Mouse (Mus musculus) left cerebral cortex, adult 2 months (tissue): ENCODE measurements around the gene Nefh. TPM values are rescaled to one million over a fixed set of nuclear protein-coding genes. Genes with fewer than 3 reads are reported as not detected.

Experiments used
- DNase-seq, 2 experiments: peaks; one replicate each; pipeline ENCODE4 v3.0.0; 2021 to 2022; ENCODE audit warnings: low spot score in 2 of 2, mixed read lengths in 1 of 2; ENCODE audit errors: extremely low spot score in 1 of 2
- H3K27ac ChIP-seq: fragments of 200-600 bp; 2 replicates; pipeline ENCODE4 v1.8.1; 2022
- H3K4me3 ChIP-seq: fragments of 200-600 bp; 2 replicates; pipeline ENCODE4 v1.8.1; 2022
- CTCF ChIP-seq: fragments of 200-600 bp; IDR thresholded peaks from 2 replicates; pipeline ENCODE4 v1.8.1; 2022; ENCODE audit warnings: antibody characterized with exemption, mild to moderate bottlenecking, moderate library complexity
- intact Hi-C: fragments of 180-260 bp; cut with DNase I; formaldehyde crosslinking; loops from one replicate; pipeline ENCODE4 v1.15.1; 2025
- total RNA-seq, 2 experiments: library from RNA; stranded (reverse); gene quantifications; 2 replicates each; pipeline ENCODE4 v1.2.3; 2021

Gene Nefh
- total RNA-seq, 2 experiments from 2014 or later, result 47.9 to 54.5 TPM

DNA sequence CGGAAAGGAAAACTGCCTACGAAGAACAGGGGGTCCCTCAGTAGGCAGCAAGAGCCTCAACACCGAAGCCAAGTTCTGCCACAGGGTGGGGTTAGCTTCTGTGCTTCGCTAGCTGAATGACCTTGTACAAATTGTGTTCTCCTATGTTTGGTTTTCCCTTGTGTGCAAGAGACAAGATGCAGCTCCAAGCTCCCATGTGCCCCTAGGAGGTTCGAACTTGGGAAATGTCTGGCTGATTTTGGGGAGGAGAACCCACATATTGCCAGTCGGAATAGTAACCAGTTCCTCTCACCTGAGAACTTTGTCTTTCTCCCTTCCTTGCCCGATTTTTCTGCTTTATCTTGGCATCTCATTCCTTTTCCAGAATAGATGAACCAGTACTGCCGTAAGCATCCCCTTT, 928 bp upstream of the Nefh start:
- no peak for DNase-seq

DNA sequence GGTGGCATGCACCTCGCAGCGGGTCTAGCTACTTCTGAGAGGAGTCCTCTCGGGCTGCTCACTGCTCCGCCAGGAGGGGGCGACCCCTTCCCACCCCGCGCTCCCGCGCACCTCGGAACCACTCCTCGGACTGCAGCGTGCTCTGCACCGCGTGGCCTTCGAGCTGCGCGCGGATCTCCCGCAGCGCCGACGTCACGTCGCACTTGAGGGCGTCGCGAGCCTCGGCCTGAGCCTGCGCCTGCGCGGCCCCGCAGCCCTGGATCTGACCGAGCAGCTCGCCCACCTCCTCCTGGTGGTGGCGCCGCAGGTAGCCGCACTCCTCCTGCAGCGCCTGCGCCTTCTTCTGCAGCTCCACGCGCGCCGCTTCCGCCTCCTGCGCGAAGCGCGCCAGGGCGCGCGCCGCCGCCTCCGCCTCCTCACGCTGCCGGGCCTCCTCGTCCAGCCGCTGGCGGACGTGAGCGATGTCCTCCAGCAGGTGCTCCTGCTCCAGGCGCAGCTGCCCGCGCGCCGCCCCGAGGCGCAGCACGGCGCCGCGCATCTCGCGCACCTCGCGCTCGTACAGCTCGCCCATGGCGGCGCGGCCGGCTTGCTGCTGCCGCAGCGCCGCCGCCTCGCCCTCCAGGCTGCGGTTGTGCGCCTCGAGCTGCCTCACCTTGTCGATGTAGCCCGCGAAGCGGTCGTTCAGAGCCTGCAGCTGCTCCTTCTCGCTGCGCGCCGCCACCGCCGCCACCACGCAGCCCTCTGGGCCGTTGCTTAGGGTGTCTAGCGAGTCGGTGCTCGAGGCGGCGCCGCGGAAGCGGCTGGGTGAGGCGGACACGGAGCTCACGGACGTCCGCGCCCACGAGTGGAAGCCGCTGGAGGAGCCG, 684 bp downstream of the Nefh start:
- peak overlapping the region; percentile 93 for H3K27ac ChIP-seq
- peak; percentile 17 for TF ChIP-seq CTCF
- intact Hi-C loops, result loop anchor here (1.0 kb wide), 1 partner anchor 20 kb away; no protein-coding TSS in a partner anchor
- H3K4me3 ChIP-seq, result peak overlapping the region; percentile 56
- DNase-seq, result peak; percentile 88 to 90

More for the DNA sequence above, 928 bp upstream of the Nefh start:
- intact Hi-C loops, result no loop called here
- no peak; the same call in 1 of the 2 replicates for TF ChIP-seq CTCF
- peak overlapping the region; percentile 93 for H3K27ac ChIP-seq
- peak overlapping the region; percentile 56 for H3K4me3 ChIP-seq

DNA sequence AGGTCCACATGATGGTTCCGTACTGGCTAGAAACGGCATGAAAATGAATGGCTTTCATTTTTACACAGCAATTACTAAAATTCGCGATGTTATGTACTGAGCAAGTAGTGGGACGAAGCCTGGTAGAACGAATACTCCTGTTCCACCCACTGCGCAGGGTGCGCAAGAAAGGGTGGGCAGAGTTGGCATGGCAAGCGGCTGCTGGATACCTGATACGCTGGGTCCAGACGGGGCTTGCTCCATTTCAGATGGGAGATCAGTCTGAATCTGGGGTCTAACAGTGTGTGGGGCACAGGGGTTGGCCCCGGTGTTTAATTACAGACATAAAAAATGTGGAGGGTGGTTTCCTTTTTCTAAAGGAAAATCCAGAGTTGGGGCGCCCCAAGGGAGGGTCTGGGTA, 1.3 kb downstream of the Nefh start:
- peak overlapping the region; percentile 56 for H3K4me3 ChIP-seq
- no peak for TF ChIP-seq CTCF
- no peak overlapping the region for H3K27ac ChIP-seq
- no peak for DNase-seq
- intact Hi-C loops, result no loop called here

DNA sequence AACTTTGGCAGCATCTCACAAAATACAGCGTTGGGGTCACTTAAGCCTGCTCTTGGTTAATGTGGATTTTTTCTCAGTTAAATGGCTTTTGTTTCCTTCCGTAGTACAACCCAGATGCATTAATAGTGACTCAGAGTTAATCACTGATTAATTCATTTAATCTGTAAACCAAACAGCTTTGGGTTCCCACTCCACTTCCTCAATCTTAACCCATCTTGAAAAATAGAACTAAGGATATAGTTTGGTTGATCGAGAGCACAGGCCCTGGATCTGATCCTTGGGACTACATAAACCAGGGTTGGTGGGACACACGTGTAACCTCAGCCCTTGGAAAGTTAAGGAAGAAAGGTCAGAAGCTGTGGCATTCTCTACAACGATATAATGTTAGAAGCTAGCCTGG, 11.6 kb downstream of the Nefh start:
- H3K4me3 ChIP-seq, result no peak overlapping the region
- intact Hi-C loops, result no loop called here
- H3K27ac ChIP-seq, result no peak overlapping the region
- no peak for TF ChIP-seq CTCF
- no peak for DNase-seq

- Histone ChIP-seq H3K27ac (no peak overlapping the region), H3K4me3 (no peak overlapping the region)
- no peak for TF ChIP-seq CTCF
- no peak for DNase-seq
- intact Hi-C loops, result no loop called here
Measured at GRCm38 (mm10) chr11:4931009-4931601, 16.8 kb downstream of the Nefh start.

GRCm38 (mm10) chr11:4927224-4927623, 20.6 kb downstream of the Nefh start:
- DNase-seq, result peak; percentile 26 to 41
- no peak overlapping the region for H3K4me3 ChIP-seq
- H3K27ac ChIP-seq, result no peak overlapping the region
- intact Hi-C loops, result loop anchor here (1.0 kb wide), 1 partner anchor 20 kb away; no protein-coding TSS in a partner anchor
- no peak for TF ChIP-seq CTCF

DNA sequence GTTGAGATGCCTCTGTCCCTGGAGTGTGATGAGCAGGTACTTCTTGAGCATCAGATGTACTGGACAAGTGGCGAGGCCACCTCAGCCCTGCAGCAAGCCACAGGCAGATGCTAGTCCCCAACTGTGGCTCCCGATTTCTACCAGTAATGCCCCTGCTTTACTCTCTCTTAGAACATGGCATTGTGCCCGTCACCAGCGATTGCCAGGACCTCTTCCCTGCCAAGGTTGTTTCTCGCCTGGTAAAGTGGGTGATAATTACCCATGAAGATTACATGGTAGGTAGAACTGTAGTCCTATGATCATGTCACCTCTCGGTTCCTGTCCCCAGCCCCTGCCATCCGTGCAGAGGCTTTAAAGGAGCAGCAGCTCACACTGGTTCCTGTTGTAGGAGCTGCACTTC, 26.1 kb downstream of the Nefh start:
- H3K4me3 ChIP-seq, result no peak overlapping the region
- H3K27ac ChIP-seq, result no peak overlapping the region
- intact Hi-C loops, result no loop called here
- DNase-seq, result no peak
- TF ChIP-seq CTCF, result no peak

DNA sequence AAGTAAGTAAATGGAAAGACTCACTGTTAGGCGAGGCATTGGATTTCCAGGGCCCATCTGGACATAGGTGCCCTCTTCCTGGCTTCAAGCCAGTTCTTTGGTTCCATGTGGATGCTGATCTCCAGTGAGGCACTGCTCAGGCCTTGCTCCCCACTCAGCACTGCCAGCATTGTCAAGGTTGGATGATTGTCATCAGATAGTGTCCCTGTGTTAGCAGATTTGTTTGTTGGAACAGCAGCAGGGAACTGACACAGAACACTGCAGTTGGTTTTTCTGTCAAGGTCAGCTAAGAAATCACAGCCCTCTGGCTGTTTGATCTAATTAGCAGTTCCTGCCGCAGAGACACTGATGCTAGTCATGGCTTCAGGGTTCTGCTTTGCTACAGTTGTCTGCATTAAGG, 26.6 kb downstream of the Nefh start:
- Histone ChIP-seq H3K4me3 (no peak overlapping the region), H3K27ac (no peak overlapping the region)
- intact Hi-C loops, result no loop called here
- TF ChIP-seq CTCF, result no peak
- DNase-seq, result no peak

GRCm38 (mm10) chr11:4916068-4916467, 31.8 kb downstream of the Nefh start:
- Histone ChIP-seq H3K27ac (no peak overlapping the region), H3K4me3 (no peak overlapping the region)
- peak; percentile 52 to 64 for DNase-seq
- TF ChIP-seq CTCF, result peak; percentile 72
- intact Hi-C loops, result loop anchor here (1.0 kb wide), 1 partner anchor 59 kb away; no protein-coding TSS in a partner anchor

DNA sequence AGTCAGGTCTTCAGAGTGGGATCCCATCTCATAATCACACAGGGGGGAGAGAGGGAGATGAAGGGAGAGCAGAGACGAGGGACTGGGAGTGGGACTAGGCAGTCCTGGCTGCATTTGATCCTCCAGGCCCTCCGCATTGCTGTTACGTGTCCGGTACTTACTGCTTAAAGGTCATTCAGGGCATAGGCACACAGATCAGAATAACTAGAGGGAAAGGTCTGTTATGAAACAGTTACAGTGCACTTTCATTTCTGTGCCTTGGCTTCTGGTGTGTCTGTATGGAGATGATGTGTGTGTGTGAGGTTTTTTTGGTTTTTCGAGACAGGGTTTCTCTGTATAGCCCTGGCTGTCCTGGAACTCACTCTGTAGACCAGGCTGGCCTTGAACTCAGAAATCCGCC, 41.6 kb downstream of the Nefh start:
- TF ChIP-seq CTCF, result no peak
- DNase-seq, result no peak
- Histone ChIP-seq H3K4me3 (no peak overlapping the region), H3K27ac (no peak overlapping the region)
- intact Hi-C loops, result no loop called here

DNA sequence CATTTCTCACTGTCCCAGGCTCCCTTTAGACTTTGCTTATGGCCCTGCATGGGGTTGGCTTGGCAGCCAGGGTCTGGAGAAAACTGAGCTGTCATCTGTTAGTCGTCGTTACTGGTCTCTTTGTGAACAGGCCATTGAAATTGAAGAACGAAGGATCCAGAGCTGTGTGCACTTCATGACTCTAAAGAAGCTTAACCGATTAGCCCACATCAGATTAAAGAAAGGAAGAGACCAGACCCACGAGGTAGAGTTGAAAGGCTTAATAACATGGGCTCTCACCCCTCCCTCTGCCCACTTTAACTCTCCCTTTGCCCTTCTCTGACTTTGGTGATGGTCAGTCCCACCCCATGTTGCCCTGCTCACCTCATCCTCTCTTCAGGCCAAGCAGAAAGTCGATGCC, 45.9 kb downstream of the Nefh start:
- TF ChIP-seq CTCF, result no peak
- H3K27ac ChIP-seq, result no peak overlapping the region
- H3K4me3 ChIP-seq, result no peak overlapping the region
- DNase-seq, result no peak
- intact Hi-C loops, result no loop called here

GRCm38 (mm10) chr11:4900437-4900836, 47.4 kb downstream of the Nefh start:
- no peak overlapping the region for H3K4me3 ChIP-seq
- no peak overlapping the region for H3K27ac ChIP-seq
- no peak for DNase-seq
- peak; percentile 59 for TF ChIP-seq CTCF
- intact Hi-C loops, result no loop called here
